Mouse (Mus musculus): ENCODE data around the gene Cntn5.

Cntn5 gene

GRCm38 (mm10) chr9:9937444-9938436 is 966.8 kb downstream of the Cntn5 start:
- in situ Hi-C loops (cut with MboI): no loop called here

DNA sequence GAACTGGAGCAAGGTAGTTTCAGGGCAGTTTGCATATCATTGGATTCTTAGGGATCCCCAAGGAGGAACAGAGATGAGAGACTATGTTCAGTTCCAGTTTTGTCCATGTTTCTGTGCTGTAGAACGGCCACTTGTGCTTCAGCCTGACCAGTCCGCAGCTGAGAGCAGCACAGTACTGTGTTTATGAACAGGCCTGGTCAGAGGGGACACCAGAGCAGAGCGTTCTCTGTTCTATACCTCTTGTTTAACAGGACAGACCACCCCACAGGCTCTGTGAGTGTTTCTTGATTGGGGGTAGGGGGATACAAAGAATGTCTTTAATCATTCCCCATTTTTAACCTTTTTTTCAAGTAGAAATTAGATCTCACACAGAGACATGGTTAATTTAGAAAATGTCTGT is 984.0 kb downstream of the Cntn5 start:
- in situ Hi-C loops (cut with MboI): no loop called here

GRCm38 (mm10) chr9:9899070-9899469 is 1005.5 kb downstream of the Cntn5 start:
- in situ Hi-C loops (cut with MboI): no loop called here

DNA sequence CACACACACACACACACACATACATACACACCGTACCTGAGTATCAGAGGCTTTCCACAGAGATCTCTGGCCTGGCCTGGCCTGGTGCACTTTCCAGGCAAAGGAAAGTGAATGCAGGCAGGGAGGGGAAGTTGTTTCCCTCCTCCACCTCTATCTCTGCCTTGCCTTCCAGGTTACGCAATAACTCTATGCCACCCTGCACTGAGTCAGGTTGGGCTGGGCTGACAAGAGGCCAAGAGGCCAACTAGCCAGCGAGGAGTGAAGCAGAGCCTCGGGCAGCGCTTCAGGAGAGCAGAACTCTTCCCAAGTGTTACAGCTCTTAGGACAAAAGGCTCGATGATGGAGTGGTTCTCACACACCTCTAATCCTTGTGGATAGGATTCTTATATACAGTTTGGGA is 1018.4 kb downstream of the Cntn5 start:
- in situ Hi-C loops (cut with MboI): no loop called here

DNA sequence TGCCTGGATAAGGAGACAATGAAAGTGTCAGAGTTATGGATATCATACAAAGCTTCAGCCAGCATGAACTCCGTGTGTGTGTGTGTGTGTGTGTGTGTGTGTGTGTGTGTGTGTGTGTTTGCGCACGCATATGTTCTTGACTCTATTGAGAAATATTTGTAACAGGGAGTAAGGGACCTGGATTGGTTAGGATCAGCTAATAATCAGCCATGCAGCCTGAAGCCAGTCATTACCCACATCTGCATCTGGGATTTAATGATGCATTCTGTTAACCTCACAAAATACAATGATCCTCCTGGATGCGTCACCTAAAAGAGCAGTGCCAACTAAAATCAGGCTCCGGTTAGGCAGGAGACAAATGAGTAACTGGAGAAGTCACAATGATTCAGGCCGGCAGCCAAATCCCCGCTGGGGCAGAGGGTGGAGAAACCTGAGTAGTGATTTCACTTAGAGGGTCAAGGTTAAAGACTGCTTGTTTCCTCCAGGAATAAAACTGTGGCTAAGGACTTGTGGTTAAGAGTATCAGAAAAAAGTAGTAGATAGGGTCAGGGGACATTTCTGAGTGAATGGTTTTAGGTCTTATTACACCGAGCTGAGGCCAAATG is 1021.7 kb downstream of the Cntn5 start:
- in situ Hi-C loops (cut with MboI): no loop called here

- in situ Hi-C loops (cut with MboI): no loop called here
Measured at GRCm38 (mm10) chr9:9872112-9873035, 1032.2 kb downstream of the Cntn5 start.

- in situ Hi-C loops (cut with MboI): no loop called here
Measured at GRCm38 (mm10) chr9:9860631-9861030, 1043.9 kb downstream of the Cntn5 start.

DNA sequence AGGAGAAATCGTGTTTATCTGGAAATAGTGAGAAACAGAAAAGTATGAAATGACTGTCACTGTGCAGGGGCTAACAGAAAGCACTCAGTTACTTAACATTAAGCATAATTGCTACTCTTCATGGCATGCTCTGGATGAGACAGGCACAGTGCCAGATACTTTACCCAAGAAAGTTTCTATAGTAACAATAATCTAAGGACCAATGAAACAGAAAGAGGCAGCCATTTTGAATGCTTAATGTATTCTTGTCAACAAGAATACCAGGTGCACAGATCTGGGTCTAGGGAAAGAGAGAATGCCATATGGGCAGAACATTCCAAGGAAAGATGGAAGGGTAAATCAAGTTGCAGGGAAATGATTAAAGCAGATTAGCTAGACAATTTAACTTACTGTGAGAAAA is 1045.3 kb downstream of the Cntn5 start:
- in situ Hi-C loops (cut with MboI): no loop called here

GRCm38 (mm10) chr9:9854791-9855190 is 1049.8 kb downstream of the Cntn5 start:
- in situ Hi-C loops (cut with MboI): no loop called here

- in situ Hi-C loops (cut with MboI): no loop called here
Measured at GRCm38 (mm10) chr9:9830231-9830630, 1074.3 kb downstream of the Cntn5 start.

GRCm38 (mm10) chr9:9819963-9820362 is 1084.6 kb downstream of the Cntn5 start:
- in situ Hi-C loops (cut with MboI): no loop called here

DNA sequence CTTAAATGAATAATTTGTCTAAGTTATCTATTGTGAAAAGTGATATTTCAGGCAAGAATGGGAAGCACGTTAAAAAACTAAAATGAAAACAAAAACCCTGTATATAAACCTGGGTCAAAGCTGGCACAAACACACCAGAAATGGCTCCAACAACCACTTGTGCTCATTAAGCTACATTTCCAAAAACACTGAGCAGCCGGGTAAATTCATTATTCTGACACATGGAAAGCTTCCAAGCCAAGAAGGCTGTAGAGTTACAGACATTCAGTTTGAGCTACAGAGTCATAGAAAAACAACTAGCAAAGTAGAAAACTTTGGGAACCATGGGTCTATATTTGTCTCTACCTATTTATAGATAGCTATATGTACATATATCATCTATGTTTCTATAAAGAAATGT is 1087.1 kb downstream of the Cntn5 start:
- in situ Hi-C loops (cut with MboI): no loop called here

GRCm38 (mm10) chr9:9799546-9799945 is 1105.0 kb downstream of the Cntn5 start:
- in situ Hi-C loops (cut with MboI): no loop called here

DNA sequence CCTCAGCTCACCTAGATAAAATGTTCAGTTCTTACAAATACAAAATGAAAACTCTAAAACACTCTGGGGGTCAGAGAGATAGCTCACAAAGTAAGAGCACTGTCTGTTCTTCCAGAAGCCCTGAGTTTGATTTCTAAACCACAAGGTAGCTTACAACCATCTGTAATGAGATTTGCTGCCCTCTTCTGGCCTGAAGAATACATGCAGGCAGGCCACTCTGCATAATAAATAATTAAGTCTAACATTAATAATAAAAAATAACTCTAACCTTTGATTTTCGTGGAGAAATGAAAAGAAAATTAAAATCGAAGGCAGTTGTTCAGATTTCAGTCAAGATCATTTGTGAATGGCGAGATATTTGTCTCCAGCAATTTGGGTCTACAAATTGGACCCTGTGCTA is 1120.9 kb downstream of the Cntn5 start:
- in situ Hi-C loops (cut with MboI): no loop called here

DNA sequence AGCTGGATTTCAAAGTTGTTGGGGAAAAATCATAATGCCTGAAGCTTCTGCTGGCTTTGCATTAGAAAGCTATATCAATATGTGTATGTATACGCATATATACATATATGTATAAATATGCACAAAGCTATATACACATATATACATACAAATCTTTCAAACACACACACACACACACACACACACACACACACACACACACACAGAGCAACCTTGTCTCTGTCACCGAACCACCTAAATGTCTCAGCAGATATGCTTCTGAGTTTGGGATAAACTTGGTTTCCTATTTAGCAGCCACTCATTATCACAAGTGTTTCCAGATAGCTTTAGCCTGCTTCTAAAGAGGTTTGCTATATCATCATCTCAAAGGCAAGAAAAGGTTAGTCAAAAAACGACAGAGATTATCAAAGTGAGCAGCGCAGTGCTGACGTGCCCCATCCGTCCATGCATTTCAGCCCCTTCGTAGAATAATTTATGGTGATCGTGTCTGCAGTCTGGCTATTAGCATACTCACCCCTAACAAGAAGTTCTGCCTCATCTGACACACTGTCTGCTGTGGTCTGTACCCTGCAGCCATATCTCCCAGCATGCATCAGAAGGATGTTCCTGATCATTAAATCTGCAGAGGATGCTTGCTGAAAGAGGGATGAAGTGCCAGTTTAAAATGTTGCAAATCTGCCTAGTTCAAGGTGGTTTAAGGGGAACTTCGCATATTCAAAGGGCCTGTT is 1123.3 kb downstream of the Cntn5 start:
- in situ Hi-C loops (cut with MboI): no loop called here

DNA sequence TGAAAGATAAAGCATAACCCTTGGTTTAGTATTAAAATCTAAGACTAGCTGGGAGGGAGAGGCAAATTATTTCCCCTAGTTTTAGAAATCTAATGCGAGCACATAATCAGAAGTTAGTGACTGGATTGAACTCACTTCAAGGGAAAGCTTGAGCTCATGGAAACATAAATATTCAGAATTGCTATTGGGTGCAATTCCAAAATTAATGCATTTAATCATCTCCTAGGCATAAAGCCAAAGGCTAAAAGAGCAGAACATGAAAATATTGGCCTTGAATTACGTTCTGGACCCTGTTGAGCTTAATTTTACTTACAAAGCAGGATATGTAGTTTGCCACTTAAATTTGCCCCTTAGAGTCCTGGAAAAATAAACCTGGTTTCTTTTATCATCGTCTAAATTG is 1124.9 kb downstream of the Cntn5 start:
- in situ Hi-C loops (cut with MboI): no loop called here

- in situ Hi-C loops (cut with MboI): no loop called here
Measured at GRCm38 (mm10) chr9:9770777-9771176, 1133.8 kb downstream of the Cntn5 start.

DNA sequence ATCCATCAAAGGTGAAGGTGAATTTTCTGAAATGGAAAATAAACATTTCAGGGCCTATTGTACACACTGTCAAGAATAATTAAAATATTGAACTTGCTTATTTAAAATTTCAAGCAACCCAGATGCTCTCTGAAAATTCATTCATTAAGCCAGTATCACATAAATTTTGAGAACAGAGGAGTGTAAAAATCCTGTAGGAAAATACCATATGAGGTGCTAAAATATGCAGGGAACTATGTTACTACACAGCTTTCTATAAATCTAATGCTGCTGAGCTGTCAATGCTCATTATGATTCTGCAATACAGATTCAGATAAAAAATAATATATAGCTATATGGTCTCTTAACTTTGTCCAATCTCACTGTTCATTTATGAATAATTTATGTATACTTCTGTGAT is 1134.9 kb downstream of the Cntn5 start:
- in situ Hi-C loops (cut with MboI): no loop called here

DNA sequence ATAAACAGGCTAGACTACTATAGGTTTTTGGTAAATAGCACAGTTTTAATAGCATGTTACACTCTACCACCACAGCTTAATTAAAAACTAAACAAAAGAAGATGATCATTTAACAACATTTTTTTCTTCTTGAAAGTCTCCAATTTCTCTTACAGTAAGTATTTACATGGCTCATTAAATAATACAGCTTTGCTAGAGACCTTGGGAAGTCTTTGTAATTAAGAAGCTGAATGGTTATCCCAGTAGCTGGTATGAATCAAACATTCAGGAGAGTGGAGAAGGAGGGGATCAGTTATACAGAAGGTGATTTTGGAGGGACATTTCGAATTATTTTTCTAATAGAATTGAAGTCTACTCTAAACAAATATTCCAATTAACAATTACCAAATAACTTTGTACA is 1186.4 kb downstream of the Cntn5 start:
- in situ Hi-C loops (cut with MboI): no loop called here

- in situ Hi-C loops (cut with MboI): no loop called here
Measured at GRCm38 (mm10) chr9:9708671-9709070, 1195.9 kb downstream of the Cntn5 start.

- in situ Hi-C loops (cut with MboI): no loop called here
Measured at GRCm38 (mm10) chr9:9707766-9708165, 1196.8 kb downstream of the Cntn5 start.

GRCm38 (mm10) chr9:9705180-9705579 is 1199.4 kb downstream of the Cntn5 start:
- in situ Hi-C loops (cut with MboI): no loop called here

Measured in mature B cell (primary cell).